Mouse (Mus musculus): ENCODE data around the gene Bloc1s1. TPM values are rescaled to one million over a fixed set of nuclear protein-coding genes. Genes with fewer than 3 reads are reported as not detected.

Bloc1s1 gene
- polyA plus RNA-seq, 1 experiment from 2014 or later, result 225 TPM

DNA sequence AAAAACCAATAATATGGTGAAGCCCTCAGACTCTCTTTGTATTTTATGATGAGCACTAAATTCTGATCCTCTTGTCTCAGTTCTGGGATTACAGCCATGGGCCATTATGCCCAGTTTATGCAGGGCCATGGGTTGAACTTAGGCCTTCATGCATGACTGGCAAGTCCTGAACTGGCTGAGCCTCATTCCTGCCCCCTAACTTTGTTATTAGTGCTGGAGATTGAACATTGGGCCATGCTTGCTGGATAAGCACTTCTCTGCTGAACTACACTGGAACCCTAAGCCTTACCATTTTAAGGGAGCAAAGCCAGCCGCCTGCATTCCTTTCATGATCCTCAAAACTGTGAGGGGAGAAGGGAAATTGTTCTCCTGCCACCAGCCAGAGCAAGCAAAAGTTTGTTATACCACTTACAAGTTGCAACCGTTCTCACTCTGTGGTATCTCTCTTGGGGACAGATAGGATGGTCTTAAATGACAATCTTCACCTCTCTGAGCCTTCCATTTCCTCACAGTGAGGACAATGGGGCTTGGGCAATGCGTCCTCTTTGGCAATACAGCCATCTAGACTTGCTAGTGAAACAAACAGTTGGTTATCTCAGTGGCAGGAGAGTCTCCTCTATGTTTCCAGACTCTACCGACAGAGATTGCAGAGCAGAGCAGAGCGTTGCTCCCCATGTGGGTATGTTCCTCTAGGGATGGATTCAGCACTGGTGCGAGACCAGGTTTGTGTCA lies 23.9 kb downstream of the Bloc1s1 start:
- no peaks in the 10 kb centered on the region for H3K36me3 ChIP-seq

DNA sequence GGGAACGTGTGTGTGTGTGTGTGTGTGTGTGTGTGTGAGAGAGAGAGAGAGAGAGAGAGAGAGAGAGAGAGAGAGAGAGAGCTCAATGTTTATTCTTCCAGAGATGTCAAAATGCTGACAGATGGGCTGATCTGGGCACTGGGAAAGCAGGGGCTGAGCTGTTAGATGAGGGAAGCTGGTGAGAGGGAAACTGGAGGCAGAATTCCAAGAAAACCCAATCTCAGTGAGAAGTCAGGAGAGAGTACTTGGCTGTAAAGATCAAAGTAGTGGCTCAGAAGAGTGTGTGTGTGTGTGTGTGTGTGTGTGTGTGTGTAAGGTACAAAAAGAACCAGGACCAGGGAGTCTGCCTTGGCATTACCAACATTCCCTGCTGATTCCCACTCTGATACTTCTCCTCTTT lies 26.3 kb downstream of the Bloc1s1 start:
- no peak overlapping the region for H3K9ac ChIP-seq
- H3K4me2 ChIP-seq, result no peak overlapping the region
- no peak for ATAC-seq (ENCODE audit: insufficient number of reproducible peaks, low FRiP score, low TSS enrichment, low read depth)
- peaks cover 23% of the 10 kb centered on the region for H3K4me1 ChIP-seq
- no peak overlapping the region for H3K27ac ChIP-seq
- peaks cover 11% of the 10 kb centered on the region for H3K27me3 ChIP-seq
- H3K4me3 ChIP-seq, result no peak overlapping the region
- no peaks in the 10 kb centered on the region for H3K9me3 ChIP-seq
- 0% methylated on average over 1 of the region's 1 CpGs for WGBS
- no peaks in the 10 kb centered on the region for H3K36me3 ChIP-seq

More for the DNA sequence above, 23.9 kb downstream of the Bloc1s1 start:
- no peak overlapping the region for H3K27ac ChIP-seq
- no peak overlapping the region for H3K9ac ChIP-seq
- no peak overlapping the region for H3K4me3 ChIP-seq
- peaks cover 19% of the 10 kb centered on the region for H3K4me1 ChIP-seq
- no peak overlapping the region for H3K4me2 ChIP-seq
- peaks cover 11% of the 10 kb centered on the region for H3K27me3 ChIP-seq
- 74% methylated on average over 6 of the region's 6 CpGs for WGBS
- ATAC-seq (ENCODE audit: insufficient number of reproducible peaks, low FRiP score, low TSS enrichment, low read depth), result no peak
- no peaks in the 10 kb centered on the region for H3K9me3 ChIP-seq

DNA sequence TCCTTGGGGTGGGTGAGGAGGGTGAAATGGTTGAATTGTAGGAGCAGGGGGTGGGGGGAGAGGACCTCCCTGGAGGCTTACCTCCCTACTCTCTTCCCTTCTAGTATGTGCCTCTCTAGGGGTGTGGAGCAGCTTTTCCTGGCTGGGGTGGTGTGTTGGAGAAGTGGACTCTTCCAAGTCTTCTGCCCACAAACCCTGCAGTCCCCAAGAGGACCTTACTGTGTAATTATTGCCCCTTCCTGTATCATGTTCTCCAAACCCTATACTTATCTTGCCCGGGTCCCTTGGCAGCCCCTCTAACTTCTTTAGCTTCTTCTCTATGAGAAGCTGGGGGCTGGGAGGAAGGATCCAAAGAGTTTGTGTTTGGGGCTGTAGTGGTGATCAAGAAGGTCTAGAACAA lies 27.0 kb downstream of the Bloc1s1 start:
- H3K27me3 ChIP-seq, result peaks cover 11% of the 10 kb centered on the region
- H3K4me2 ChIP-seq, result no peak overlapping the region
- no peak overlapping the region for H3K4me3 ChIP-seq
- no peak overlapping the region for H3K9ac ChIP-seq
- WGBS, result 29% methylated on average over 1 of the region's 1 CpGs
- ATAC-seq (ENCODE audit: insufficient number of reproducible peaks, low FRiP score, low TSS enrichment, low read depth), result no peak
- no peaks in the 10 kb centered on the region for H3K9me3 ChIP-seq
- peaks cover 27% of the 10 kb centered on the region for H3K4me1 ChIP-seq
- H3K27ac ChIP-seq, result no peak overlapping the region
- no peaks in the 10 kb centered on the region for H3K36me3 ChIP-seq

DNA sequence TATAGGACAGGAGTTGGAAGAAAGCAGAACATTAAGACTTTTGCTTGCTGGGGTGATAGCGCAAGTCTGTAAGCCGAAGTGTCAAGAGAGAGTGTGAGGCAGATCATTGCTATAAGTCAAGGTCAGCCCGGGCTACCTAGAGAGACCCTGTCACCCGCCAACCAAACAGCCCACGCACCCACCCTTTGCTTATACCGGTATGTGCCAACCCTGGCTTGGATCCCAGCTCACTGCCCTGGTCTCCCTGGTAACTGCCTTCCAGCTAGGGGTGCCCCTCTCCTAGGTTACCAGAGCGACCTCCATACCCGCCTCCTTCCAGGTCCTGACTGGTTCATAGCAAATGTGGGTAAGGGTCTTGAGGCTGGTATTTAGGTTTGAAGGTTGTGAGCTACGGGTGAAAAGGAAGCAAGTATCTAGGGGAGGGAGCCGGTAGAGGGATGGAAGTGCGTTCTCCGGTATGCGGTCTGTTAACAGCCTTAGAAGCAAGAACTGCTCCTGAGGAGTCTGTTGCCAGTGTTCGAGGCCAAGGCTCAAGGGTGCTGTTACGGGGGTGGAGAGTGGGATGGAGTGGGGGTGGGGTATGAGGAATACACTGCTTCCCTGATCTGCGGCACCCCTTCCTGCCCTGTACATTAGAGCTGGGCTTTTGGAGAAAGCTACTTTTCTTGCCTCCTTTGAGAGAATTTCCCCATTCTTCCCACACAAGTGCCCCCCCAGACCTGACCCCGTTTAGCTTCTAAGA lies 27.7 kb downstream of the Bloc1s1 start:
- whole genome bisulfite sequencing, result 4% methylated on average over 17 of the region's 17 CpGs
- no peak for ATAC-seq (ENCODE audit: insufficient number of reproducible peaks, low FRiP score, low TSS enrichment, low read depth)
- Histone ChIP-seq H3K9ac (no peak overlapping the region), H3K9me3 (no peaks in the 10 kb centered on the region), H3K27me3 (peaks cover 11% of the 10 kb centered on the region), H3K27ac (no peak overlapping the region), H3K4me1 (peaks cover 27% of the 10 kb centered on the region), H3K4me2 (peak overlapping the region; percentile 35), H3K4me3 (peak overlapping the region; percentile 12; the same call in 1 of the 2 replicates), H3K36me3 (no peaks in the 10 kb centered on the region)

DNA sequence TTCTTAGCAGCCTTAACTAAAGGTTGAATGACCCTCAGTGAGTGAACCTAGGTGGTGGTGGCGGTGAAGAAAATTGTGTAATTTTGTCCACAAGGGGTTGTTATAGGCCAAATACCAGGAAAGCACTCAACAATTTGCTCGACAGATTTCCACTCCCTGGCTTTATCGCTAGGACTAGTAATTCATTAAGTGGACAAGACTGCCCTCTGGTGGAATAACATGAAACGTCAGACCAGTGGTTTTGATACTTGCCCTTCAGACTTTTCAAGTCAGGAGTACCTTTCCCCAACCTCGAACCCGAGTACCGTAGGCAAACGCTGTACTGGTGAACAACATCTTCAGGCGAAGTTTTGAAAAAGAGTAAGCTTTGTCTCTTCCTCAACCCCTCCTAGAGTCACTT lies 28.4 kb downstream of the Bloc1s1 start:
- Histone ChIP-seq H3K4me2 (peak overlapping the region; percentile 35), H3K9me3 (no peaks in the 10 kb centered on the region), H3K9ac (no peak overlapping the region), H3K36me3 (no peaks in the 10 kb centered on the region), H3K4me1 (peaks cover 33% of the 10 kb centered on the region), H3K27ac (no peak overlapping the region), H3K27me3 (peaks cover 11% of the 10 kb centered on the region), H3K4me3 (peak overlapping the region; percentile 12; the same call in 1 of the 2 replicates)
- no peak for ATAC-seq (ENCODE audit: insufficient number of reproducible peaks, low FRiP score, low TSS enrichment, low read depth)
- WGBS, result under 1% methylated on average over 9 of the region's 9 CpGs

DNA sequence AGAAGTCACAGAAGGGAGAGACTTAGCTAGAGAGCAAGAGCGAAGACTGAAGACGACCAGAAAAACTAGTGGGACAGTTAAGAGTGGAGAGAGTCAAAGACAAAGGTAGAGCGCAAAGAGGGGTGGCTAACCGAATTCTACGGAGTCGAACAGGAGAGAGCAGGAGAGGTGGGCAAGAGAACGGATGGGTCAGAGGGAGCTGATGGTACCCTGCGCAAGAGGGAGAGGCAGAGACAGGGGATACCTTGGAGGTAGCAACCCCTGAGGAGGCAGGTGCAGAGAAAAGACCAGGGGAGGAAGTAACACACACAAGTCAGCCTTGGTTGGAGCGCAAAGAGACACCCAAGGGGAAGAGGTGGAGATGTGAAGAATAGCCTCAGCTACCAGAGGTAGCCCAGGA lies 31.6 kb downstream of the Bloc1s1 start:
- peak overlapping the region; percentile 73; the same call in 1 of the 2 replicates for H3K9ac ChIP-seq
- peak overlapping the region; percentile 80 for H3K4me2 ChIP-seq
- H3K9me3 ChIP-seq, result no peaks in the 10 kb centered on the region
- H3K4me3 ChIP-seq, result peak overlapping the region; percentile 77
- no peak for ATAC-seq (ENCODE audit: insufficient number of reproducible peaks, low FRiP score, low TSS enrichment, low read depth)
- peak overlapping the region; percentile 93 for H3K27ac ChIP-seq
- H3K4me1 ChIP-seq, result peaks cover 51% of the 10 kb centered on the region
- 0 out of 2 replicates have a peak, but pooled peaks cover 3% of the 10 kb centered on the region for H3K36me3 ChIP-seq
- H3K27me3 ChIP-seq, result peaks cover 11% of the 10 kb centered on the region
- WGBS, result 4% methylated on average over 9 of the region's 9 CpGs

DNA sequence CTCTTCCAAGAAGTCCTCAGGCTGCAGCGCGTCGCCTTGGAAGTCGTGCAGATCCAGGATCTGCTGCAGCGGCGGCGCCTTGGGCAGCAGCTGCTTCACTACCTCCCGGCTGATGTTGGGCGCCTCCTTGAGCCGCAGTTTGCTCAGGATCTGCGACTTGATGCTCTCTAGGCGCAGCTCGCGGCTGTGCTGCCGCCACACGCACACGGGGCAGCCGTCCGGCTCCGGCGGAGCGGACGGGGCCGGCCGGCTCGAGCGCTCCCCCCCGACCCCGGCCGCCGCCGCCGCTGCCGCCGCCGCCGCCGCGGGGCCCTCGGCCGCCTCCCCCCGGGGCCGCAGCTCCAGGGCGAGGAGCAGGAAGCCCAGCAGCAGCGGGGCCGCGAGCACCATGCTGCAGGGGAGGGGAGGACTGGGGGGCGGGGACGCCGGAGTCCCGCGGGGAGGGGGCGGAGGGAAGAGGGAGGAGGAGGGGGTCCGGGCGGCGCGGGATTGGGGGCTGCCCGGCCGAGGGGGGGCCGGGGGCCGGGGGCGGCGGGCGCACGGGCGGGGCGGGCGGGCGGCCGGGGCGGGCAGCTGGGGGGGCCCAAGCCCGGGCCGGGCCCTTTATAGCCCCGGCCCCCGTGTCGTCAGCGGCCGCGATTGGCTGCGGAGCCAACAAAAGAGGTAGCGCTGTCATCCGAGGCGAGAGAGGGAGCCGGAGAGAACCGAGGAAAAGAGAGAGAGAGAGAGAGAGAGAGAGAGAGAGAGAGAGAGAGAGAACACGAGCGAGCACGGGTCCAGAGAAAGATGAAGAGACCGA lies 32.3 kb downstream of the Bloc1s1 start, which contains the start of gene Gdf11:
Gene Gdf11 (minus strand): TSS at position 423 of the 799 bp plus-strand sequence.
- WGBS, result under 1% methylated on average over 46 of the region's 89 CpGs
- Histone ChIP-seq H3K9me3 (no peaks in the 10 kb centered on the region), H3K4me3 (peak within 1 kb of the TSS; percentile 77), H3K36me3 (peaks cover 9% of the 10 kb centered on the region; the same call in 1 of the 2 replicates), H3K27me3 (peaks cover 7% of the 10 kb centered on the region), H3K9ac (peak within 1 kb of the TSS; percentile 73), H3K27ac (peak within 1 kb of the TSS; percentile 93), H3K4me1 (peaks cover 49% of the 10 kb centered on the region), H3K4me2 (peak within 1 kb of the TSS; percentile 80)
- ATAC-seq (ENCODE audit: insufficient number of reproducible peaks, low FRiP score, low TSS enrichment, low read depth), result peak; percentile 66

DNA sequence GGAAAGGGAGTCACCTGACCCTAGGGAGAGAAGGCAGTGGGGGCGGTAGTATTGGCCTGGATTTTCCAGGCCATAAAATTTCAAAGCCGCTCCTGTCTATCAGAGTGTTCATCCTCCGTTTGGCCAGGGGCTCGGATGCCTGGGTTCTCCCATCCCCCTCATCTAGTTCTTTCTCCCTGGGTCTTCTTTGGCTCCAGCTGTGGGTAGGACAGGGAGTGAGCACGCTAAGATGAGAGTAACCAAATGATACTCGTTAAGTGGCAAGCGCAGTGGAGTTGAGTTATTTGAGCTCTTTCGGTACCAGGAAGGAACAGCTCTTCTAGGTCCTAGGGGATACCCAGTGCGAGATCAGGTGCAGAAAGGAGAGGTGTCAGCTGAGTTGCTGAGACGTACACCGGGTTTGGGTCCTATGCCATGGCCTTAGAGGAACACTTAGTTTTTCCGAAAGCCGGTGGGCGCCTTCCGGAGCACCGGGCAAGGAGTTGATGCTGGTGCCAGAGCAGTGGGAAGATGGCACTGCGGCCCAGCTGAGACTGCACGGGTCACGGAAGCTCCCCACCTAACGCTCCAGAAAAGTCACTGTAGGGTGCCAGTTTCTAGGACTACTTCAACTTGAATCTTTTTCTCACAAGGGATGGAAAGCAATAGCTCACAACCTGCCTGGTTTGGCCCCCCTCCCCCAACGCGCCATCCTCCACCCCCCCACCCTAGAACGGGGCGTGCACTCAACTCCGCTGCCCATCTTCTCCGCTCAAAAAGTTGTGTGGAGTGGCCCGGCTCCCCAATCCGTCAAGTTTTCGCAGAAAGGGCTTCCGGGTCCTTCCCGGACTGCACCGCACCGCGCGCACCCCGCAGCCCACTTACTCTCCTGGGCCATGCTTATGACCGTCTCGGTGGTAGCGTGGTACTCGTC lies 33.2 kb downstream of the Bloc1s1 start:
- Histone ChIP-seq H3K4me3 (peak overlapping the region; percentile 77), H3K4me1 (peaks cover 44% of the 10 kb centered on the region), H3K9ac (peak overlapping the region; percentile 73), H3K27me3 (no peaks in the 10 kb centered on the region), H3K4me2 (peak overlapping the region; percentile 80), H3K36me3 (peaks cover 14% of the 10 kb centered on the region), H3K9me3 (no peaks in the 10 kb centered on the region), H3K27ac (peak overlapping the region; percentile 93)
- under 1% methylated on average over 40 of the region's 40 CpGs for WGBS
- ATAC-seq (ENCODE audit: insufficient number of reproducible peaks, low FRiP score, low TSS enrichment, low read depth), result peak; percentile 8; the same call in 1 of the 2 replicates

DNA sequence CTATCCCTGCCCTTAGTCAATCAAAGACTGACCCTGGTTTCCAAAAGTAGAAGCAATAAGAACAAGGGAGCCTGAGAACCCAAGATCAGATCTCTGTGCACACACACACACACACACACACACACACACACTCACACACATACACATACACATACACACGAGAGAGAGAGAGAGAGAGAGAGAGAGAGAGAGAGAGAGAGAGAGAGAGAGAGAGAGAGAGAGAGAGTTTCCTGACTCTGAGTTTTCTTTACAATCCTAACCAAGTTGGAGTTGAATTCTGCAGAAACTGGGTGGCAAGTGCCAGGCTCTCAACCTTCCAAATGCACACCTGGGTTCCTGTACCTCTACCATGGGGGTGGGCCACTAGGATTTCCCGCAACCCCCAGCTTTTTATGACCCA lies 34.0 kb downstream of the Bloc1s1 start:
- no peaks in the 10 kb centered on the region for H3K9me3 ChIP-seq

DNA sequence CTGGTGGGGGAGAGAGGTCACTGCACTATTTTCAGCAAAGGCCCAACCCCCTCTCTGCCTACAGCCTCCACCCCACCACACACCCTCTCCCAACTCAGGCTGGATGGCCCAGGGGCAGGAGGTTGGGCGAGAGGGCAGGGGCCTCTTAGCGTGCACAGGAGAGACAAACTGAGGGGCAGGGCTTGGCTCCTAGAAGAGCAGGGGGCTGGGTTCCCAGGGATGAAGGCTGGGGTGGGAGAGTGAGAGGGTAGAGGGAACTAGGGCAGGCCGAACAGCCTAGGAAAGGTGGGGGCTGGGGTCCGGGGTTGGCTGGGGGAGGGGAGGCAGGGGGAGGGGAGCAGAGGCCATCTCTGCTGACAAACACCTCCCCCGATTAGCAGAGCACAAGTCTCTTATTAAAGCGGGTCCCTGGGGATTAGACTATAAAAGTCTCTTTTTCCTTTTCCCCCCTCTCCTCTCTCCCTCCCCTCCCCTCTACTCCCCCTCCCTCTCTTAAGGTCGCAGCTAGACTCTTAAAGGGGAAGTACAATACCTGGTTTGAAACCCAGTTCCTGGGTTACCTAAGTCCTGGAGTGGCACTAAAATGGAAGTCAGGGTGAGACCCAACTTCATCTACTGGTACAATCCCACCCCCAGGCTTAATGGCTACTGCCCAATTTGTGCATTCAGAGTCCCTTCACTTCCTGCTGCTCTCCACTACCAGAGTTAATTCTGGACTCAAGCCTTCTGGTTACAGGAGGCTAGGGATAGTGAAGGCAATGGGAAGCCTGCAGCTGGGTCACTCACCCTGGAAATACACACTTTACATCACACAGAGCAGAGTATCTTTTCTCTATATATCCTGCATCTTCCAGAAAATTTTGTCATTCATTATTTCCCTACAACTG lies 34.7 kb downstream of the Bloc1s1 start:
- H3K27ac ChIP-seq, result peak overlapping the region; percentile 62
- 0 out of 2 replicates have a peak overlapping the region, but pooled peaks have one; percentile 14 for H3K9ac ChIP-seq
- ATAC-seq (ENCODE audit: insufficient number of reproducible peaks, low FRiP score, low TSS enrichment, low read depth), result 0 out of 2 replicates have a peak, but pooled peaks have one; percentile 17
- H3K9me3 ChIP-seq, result no peaks in the 10 kb centered on the region
- H3K4me1 ChIP-seq, result peaks cover 38% of the 10 kb centered on the region
- peak overlapping the region; percentile 77 for H3K4me3 ChIP-seq
- H3K27me3 ChIP-seq, result no peaks in the 10 kb centered on the region
- peak overlapping the region; percentile 80 for H3K4me2 ChIP-seq
- under 1% methylated on average over 7 of the region's 7 CpGs for WGBS
- peaks cover 27% of the 10 kb centered on the region for H3K36me3 ChIP-seq

More for the DNA sequence above, 34.0 kb downstream of the Bloc1s1 start:
- H3K36me3 ChIP-seq, result peaks cover 22% of the 10 kb centered on the region
- H3K27me3 ChIP-seq, result no peaks in the 10 kb centered on the region
- no peak overlapping the region for H3K9ac ChIP-seq
- no peak for ATAC-seq (ENCODE audit: insufficient number of reproducible peaks, low FRiP score, low TSS enrichment, low read depth)
- peaks cover 38% of the 10 kb centered on the region for H3K4me1 ChIP-seq
- H3K4me3 ChIP-seq, result peak overlapping the region; percentile 77
- peak overlapping the region; percentile 80 for H3K4me2 ChIP-seq
- WGBS, result 9% methylated on average over 1 of the region's 2 CpGs
- peak overlapping the region; percentile 93; the same call in 1 of the 2 replicates for H3K27ac ChIP-seq

All from limb, embryonic 15.5 days (tissue).